Mouse (Mus musculus) liver, embryonic 13.5 days (tissue): ENCODE data around the gene Olfr1416. TPM values are rescaled to one million over a fixed set of nuclear protein-coding genes. Genes with fewer than 3 reads are reported as not detected.

Experiments
- ATAC-seq: fragments of 200-750 bp; cut with Nextera tagmentation; 2 replicates; pipeline ENCODE4 v1.8.0; 2017; ENCODE audit warnings: low read depth, mild to moderate bottlenecking, moderate number of reproducible peaks, moderate library complexity
- DNase-seq: peaks from one replicate; pipeline ENCODE4 v3.0.0; 2022
- H3K27ac ChIP-seq: fragments of 300-500 bp; sonication (generic); 2 replicates; pipeline ENCODE4 v1.5.1; 2015; ENCODE audit warnings: moderate library complexity, mild to moderate bottlenecking, inconsistent platforms
- H3K27me3 ChIP-seq: fragments of 300-500 bp; sonication (generic); 2 replicates; pipeline ENCODE4 v1.6.1; 2015; ENCODE audit warnings: mild to moderate bottlenecking, inconsistent platforms
- H3K36me3 ChIP-seq: fragments of 300-500 bp; sonication (generic); 2 replicates; pipeline ENCODE4 v1.6.1; 2015; ENCODE audit warnings: mild to moderate bottlenecking, inconsistent platforms
- H3K4me1 ChIP-seq: fragments of 300-500 bp; sonication (generic); replicated peaks from 2 replicates; pipeline ENCODE4 v1.6.1; 2015; ENCODE audit warnings: inconsistent platforms
- H3K4me2 ChIP-seq: fragments of 300-500 bp; sonication (generic); 2 replicates; pipeline ENCODE4 v1.6.1; 2015; ENCODE audit warnings: inconsistent platforms, mild to moderate bottlenecking, moderate library complexity
- H3K4me3 ChIP-seq: fragments of 300-500 bp; sonication (generic); replicated peaks from 2 replicates; pipeline ENCODE4 v1.5.1; 2015; ENCODE audit warnings: mild to moderate bottlenecking, inconsistent platforms
- H3K9ac ChIP-seq: fragments of 300-500 bp; sonication (generic); 2 replicates; pipeline ENCODE4 v1.6.1; 2015; ENCODE audit warnings: mild to moderate bottlenecking, inconsistent platforms
- H3K9me3 ChIP-seq: fragments of 300-500 bp; sonication (generic); replicated peaks from 2 replicates; pipeline ENCODE4 v1.6.1; 2016; ENCODE audit warnings: inconsistent platforms
- WGBS: fragments of 180-500 bp; shearing (Covaris S2); methylation state at CpG from one replicate; pipeline ENCODE4 v1.1.7; 2015; ENCODE audit not compliant: insufficient replicate concordance; 5-methylcytosine and 5-hydroxymethylcytosine counted together
- microRNA-seq: library from miRNA; unstranded; fragments of <30 nt; microRNA quantifications from one replicate; pipeline ENCODE4, GENCODE M21; 2016
- polyA plus RNA-seq: library from polyadenylated mRNA; unstranded; fragments of >200 nt; fragmentation: Nextera tagmentation; extraction: Ambion mirVana; gene quantifications from 2 replicates; pipeline ENCODE4 v1.2.1, GENCODE M21; 2015

Olfr1416 gene
- polyA plus RNA-seq, 1 experiment from 2014 or later, result not detected

- H3K36me3 ChIP-seq, result no peaks in the 10 kb centered on the region
- no peak overlapping the region for H3K9ac ChIP-seq
- no peaks in the 10 kb centered on the region for H3K27me3 ChIP-seq
- DNase-seq (no peak), ATAC-seq (no peak)
- no peaks in the 10 kb centered on the region for H3K4me1 ChIP-seq
- H3K4me3 ChIP-seq, result no peak overlapping the region
- no peaks in the 10 kb centered on the region for H3K9me3 ChIP-seq
- H3K4me2 ChIP-seq, result no peak overlapping the region
- 62% methylated on average over 3 of the region's 3 CpGs for WGBS
- no peak overlapping the region for H3K27ac ChIP-seq
Observed at GRCm38 (mm10) chr1:92431420-92431819, 53.5 kb downstream of the Olfr1416 start.

DNA sequence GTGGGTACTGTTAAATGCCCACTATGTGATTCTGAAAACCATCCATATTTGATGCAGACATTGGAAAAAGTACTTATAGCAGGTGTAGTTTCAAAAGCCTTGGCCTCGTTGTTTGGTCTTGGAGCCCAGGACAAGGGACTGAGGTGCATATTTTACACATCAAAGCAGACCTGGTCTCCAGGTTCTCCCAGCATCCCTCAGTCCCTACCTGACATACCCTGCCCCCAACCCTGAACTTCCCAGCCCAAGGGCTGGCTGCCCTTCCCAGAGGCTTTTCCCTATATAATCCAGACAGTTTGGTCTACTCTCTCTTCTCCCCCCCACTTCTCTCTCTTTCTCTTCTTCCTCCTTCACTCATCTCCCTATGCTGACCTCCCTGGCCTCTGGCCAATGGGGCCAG lies 53.9 kb downstream of the Olfr1416 start:
- no peaks in the 10 kb centered on the region for H3K9me3 ChIP-seq
- H3K27me3 ChIP-seq, result no peaks in the 10 kb centered on the region
- 72% methylated on average over 1 of the region's 1 CpGs for WGBS
- no peak overlapping the region for H3K9ac ChIP-seq
- H3K27ac ChIP-seq, result no peak overlapping the region
- H3K4me2 ChIP-seq, result no peak overlapping the region
- DNase-seq (no peak), ATAC-seq (no peak)
- no peaks in the 10 kb centered on the region for H3K4me1 ChIP-seq
- no peak overlapping the region for H3K4me3 ChIP-seq
- H3K36me3 ChIP-seq, result no peaks in the 10 kb centered on the region

Small RNAs within 50 kb of the gene (microRNA-seq; reads per million reads assigned to microRNA genes)
- 2.1 reads per million for gene Mir6900

Other genes with a start within 250 kb of the Olfr1416 start
- gene Ndufa10, start 11.3 kb downstream of the Olfr1416 start, polyA plus RNA-seq, result 167 and 187 TPM in 2 replicates
- not detected in 2 replicates for gene Olfr1415, start 11.0 kb upstream of the Olfr1416 start, polyA plus RNA-seq
- gene Olfr1414, start 33.5 kb upstream of the Olfr1416 start, polyA plus RNA-seq, result not detected in 2 replicates
- not detected in 2 replicates for gene Olfr1413, start 86.2 kb upstream of the Olfr1416 start, polyA plus RNA-seq
- not detected in 2 replicates for gene Olfr1412, start 100.7 kb upstream of the Olfr1416 start, polyA plus RNA-seq
- gene Olfr1411, start 109.3 kb upstream of the Olfr1416 start, polyA plus RNA-seq, result not detected in 2 replicates
- not detected in 2 replicates for gene Olfr1410, start 120.7 kb upstream of the Olfr1416 start, polyA plus RNA-seq
- gene Olfr12, start 132.7 kb upstream of the Olfr1416 start, polyA plus RNA-seq, result not detected in 2 replicates
- gene Cops9, start 156.9 kb upstream of the Olfr1416 start, polyA plus RNA-seq, result 204 and 226 TPM in 2 replicates
- not detected in 2 replicates for gene Otos, start 163.7 kb upstream of the Olfr1416 start, polyA plus RNA-seq